Mouse (Mus musculus) forebrain, postnatal 0 days (tissue): ENCODE results near the gene Ano6. TPM values are rescaled to one million over a fixed set of nuclear protein-coding genes. Genes with fewer than 3 reads are reported as not detected.

Experiments used
- ATAC-seq: fragments of 200-750 bp; cut with Nextera tagmentation; 2 replicates; pipeline ENCODE4 v1.8.0; 2017; ENCODE audit warnings: mild to moderate bottlenecking, moderate library complexity
- DNase-seq: peaks from one replicate; pipeline ENCODE4 v3.0.0-alpha.2; 2015
- H3K27ac ChIP-seq: fragments of 300-500 bp; sonication (generic); 2 replicates; pipeline ENCODE4 v1.5.1; 2014; ENCODE audit warnings: low read depth, mild to moderate bottlenecking, antibody characterized with exemption, low read length, moderate library complexity, mixed read lengths
- H3K27me3 ChIP-seq: fragments of 300-500 bp; sonication (generic); 2 replicates; pipeline ENCODE4 v1.6.1; 2014; ENCODE audit warnings: mild to moderate bottlenecking, low read length, mixed read lengths; ENCODE audit not compliant: insufficient read depth
- H3K36me3 ChIP-seq: fragments of 300-500 bp; sonication (generic); 2 replicates; pipeline ENCODE4 v1.6.1; 2014; ENCODE audit warnings: mild to moderate bottlenecking, moderate library complexity; ENCODE audit not compliant: insufficient read depth
- H3K4me1 ChIP-seq: fragments of 300-500 bp; sonication (generic); 2 replicates; pipeline ENCODE4 v1.6.1; 2014; ENCODE audit warnings: antibody characterized with exemption; ENCODE audit not compliant: insufficient read depth
- H3K4me2 ChIP-seq: fragments of 300-500 bp; sonication (generic); 2 replicates; pipeline ENCODE4 v1.6.1; 2014; ENCODE audit warnings: low read depth, mild to moderate bottlenecking, moderate library complexity
- H3K4me3 ChIP-seq: fragments of 300-500 bp; sonication (generic); 2 replicates; pipeline ENCODE4 v1.5.1; 2014; ENCODE audit warnings: low read depth, low read length, mixed read lengths
- H3K9ac ChIP-seq: fragments of 300-500 bp; sonication (generic); 2 replicates; pipeline ENCODE4 v1.6.1; 2014; ENCODE audit warnings: mild to moderate bottlenecking
- H3K9me3 ChIP-seq: fragments of 300-500 bp; sonication (generic); 2 replicates; pipeline ENCODE4 v1.6.1; 2016; ENCODE audit warnings: low read length
- CTCF ChIP-seq: sonication (generic); IDR thresholded peaks from 2 replicates; pipeline ENCODE4 v1.5.1; 2016; ENCODE audit warnings: antibody characterized with exemption, control low read depth, low read depth
- WGBS: fragments of 180-500 bp; shearing (Covaris S2); extraction: QIAGEN DNeasy Blood & Tissue Kit; methylation state at CpG from one replicate; pipeline ENCODE4 v1.1.7; 2014; 5-methylcytosine and 5-hydroxymethylcytosine counted together
- microRNA-seq, 2 experiments: library from miRNA; unstranded; fragments of <30 nt; microRNA quantifications; one replicate each; pipeline ENCODE4; 2016
- polyA plus RNA-seq: library from polyadenylated mRNA; unstranded; fragments of >200 nt; fragmentation: Nextera tagmentation; extraction: Ambion mirVana; gene quantifications from 2 replicates; pipeline ENCODE4 v1.2.1, GENCODE M21; 2015
- total RNA-seq: library from RNA; depleted of rRNA; stranded (reverse); fragments of >200 nt; gene quantifications from 2 replicates; pipeline ENCODE4 v1.2.3, GENCODE M21; 2014; rRNA removed

Gene Ano6
- total and polyA plus RNA-seq, 2 experiments from 2014 or later = 17.2 to 32.6 TPM

DNA sequence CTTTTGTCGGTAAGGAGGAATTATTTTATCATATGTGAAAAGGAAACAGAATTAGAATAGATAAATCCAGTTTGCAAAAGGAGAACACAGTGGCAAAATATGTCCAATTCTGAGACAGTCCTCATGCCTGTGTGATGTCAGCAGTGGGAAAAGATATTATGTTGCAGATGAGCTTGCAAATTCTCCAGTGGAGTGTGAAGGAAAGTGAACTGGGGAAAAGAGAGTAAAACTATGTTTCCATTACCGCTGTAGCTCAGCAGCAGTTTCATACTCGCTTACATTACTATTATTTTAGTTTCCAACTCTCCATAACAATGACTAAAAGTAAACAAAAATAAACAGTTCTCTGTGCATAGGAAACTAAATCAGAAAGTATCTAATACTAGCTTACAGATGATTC is 229.8 kb downstream of the Ano6 start:
- no peaks in the 10 kb centered on the region for H3K36me3 ChIP-seq
- H3K27ac ChIP-seq = no peak overlapping the region
- H3K4me1 ChIP-seq = no peaks in the 10 kb centered on the region
- no peak overlapping the region for H3K9ac ChIP-seq
- TF ChIP-seq CTCF = no peak
- DNase-seq = no peak
- WGBS = 93% methylated on average over 3 of the region's 3 CpGs
- H3K27me3 ChIP-seq = no peaks in the 10 kb centered on the region
- H3K4me2 ChIP-seq = no peak overlapping the region
- ATAC-seq = no peak
- H3K9me3 ChIP-seq = 0 out of 2 replicates have a peak, but pooled peaks cover 10% of the 10 kb centered on the region
- no peak overlapping the region for H3K4me3 ChIP-seq

DNA sequence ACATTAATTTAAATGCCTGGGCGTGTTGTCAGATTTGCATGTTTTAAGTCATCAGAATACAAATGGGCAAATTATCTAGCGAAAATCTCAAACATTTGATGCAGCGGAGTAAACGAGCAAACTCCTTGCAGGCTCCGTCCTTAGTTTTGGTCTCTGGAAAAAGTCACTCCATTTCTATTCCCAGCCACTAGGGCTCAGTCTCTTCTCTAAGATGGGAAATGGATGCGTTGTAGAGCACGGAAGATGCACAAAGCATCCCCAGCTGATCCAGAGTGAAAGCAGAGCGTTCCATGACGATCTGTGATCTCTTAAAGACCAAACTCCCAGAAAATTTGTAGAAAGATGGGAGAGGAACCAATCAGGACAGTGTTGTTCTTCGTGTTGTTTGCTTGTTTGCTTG is 230.9 kb downstream of the Ano6 start:
- no peaks in the 10 kb centered on the region for H3K36me3 ChIP-seq
- H3K4me2 ChIP-seq = no peak overlapping the region
- 35% methylated on average over 10 of the region's 10 CpGs for WGBS
- no peak overlapping the region for H3K27ac ChIP-seq
- ATAC-seq (peak; percentile 76), DNase-seq (peak; percentile 70)
- TF ChIP-seq CTCF = peak; percentile 77
- H3K9ac ChIP-seq = no peak overlapping the region
- no peak overlapping the region for H3K4me3 ChIP-seq
- no peaks in the 10 kb centered on the region for H3K27me3 ChIP-seq
- 0 out of 2 replicates have a peak, but pooled peaks cover 7% of the 10 kb centered on the region for H3K9me3 ChIP-seq
- H3K4me1 ChIP-seq = no peaks in the 10 kb centered on the region

Small RNAs within 50 kb of the gene (microRNA-seq; reads per million reads assigned to microRNA genes)
- gene Gm25070 = 0 reads per million in 2 experiments

Other genes with a start within 250 kb of the Ano6 start
- 2.8 and 6.9 TPM in 2 replicates for gene Dbx2, start 134.9 kb upstream of the Ano6 start, total RNA-seq
- 6.7 and 9.6 TPM in 2 replicates for gene Dbx2, start 134.9 kb upstream of the Ano6 start, polyA plus RNA-seq